Mouse (Mus musculus): Measurements from ENCODE around the gene Slc16a13. TPM values are rescaled to one million over a fixed set of nuclear protein-coding genes. Genes with fewer than 3 reads are reported as not detected.

The Slc16a13 gene
- polyA plus RNA-seq, 1 experiment = 2.7 TPM

DNA sequence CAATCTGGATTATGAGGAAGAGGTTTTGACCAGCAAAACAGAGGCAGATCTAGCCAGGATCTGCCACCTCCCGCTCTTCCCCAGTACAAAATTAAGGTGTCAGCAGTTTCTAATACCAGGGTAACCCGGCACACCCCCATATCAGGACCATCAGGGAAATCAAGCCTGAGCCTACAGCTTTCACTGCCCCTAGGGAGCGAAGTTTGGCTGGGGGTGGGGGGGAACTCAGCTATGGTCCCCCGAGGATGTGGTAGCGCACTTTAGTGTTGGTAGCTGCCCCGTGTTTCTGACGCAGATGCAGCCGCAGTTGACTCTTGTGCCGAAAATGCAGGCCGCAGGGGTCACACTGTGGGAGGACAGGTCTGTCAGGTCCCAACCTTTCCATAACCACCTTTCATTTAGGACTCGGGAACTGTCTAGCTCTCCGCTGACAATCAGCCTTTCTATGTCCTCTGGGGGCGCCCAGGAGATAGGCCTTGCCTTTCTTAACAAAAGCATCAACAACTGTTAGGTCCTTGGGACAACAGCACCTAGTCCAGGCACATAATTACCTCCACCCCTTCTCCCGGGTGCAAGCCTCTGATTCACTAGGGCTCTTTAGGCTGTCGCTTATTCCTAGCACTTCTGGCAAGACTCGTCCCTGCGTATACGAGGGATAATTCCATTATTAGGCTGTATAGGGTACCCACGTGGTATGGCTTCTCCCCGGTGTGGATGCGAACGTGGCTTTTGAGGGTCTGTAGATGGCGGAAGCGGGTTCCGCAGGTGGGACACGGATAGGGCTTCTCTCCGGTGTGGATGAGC lies 5.1 kb upstream of the Slc16a13 start:
- Histone ChIP-seq H3K4me3 (ENCODE audit: insufficient read depth, low read length) (no peak overlapping the region), H3K27ac (ENCODE audit: insufficient read depth, low read length) (no peak overlapping the region), H3K4me1 (ENCODE audit: control insufficient read depth, insufficient read depth, low read length) (no peaks in the 10 kb centered on the region)
- no peak for TF ChIP-seq POLR2A (IDR thresholded peaks at IDR 0.05; ENCODE audit: low read depth, low read length)
- no peak for TF ChIP-seq CTCF (IDR thresholded peaks at IDR 0.05; ENCODE audit: borderline replicate concordance, insufficient read depth, low read length)

DNA sequence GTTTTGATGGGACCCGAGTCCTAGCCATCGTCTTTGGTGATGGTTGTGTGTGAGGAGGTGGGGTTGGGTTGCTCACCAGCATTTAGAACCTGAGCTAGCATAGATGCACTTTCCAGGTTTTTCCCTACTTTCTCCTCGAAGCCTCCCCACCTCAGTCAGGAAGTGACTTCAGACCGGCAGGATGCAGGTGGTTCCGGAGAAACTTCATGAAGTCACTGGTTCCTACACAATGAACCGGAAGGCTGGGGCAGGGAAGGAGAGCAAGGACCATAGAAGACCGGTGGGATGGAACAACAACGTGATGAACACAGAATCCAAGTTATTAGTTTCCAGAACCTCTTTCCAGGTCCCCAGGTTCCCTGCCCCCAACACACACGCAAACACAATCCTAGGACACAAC lies 2.9 kb upstream of the Slc16a13 start:
- no peak for TF ChIP-seq POLR2A (IDR thresholded peaks at IDR 0.05; ENCODE audit: low read depth, low read length)
- TF ChIP-seq CTCF (IDR thresholded peaks at IDR 0.05; ENCODE audit: borderline replicate concordance, insufficient read depth, low read length) = no peak
- H3K27ac ChIP-seq (ENCODE audit: insufficient read depth, low read length) = no peak overlapping the region
- H3K4me1 ChIP-seq (ENCODE audit: control insufficient read depth, insufficient read depth, low read length) = no peaks in the 10 kb centered on the region
- H3K4me3 ChIP-seq (ENCODE audit: insufficient read depth, low read length) = no peak overlapping the region

DNA sequence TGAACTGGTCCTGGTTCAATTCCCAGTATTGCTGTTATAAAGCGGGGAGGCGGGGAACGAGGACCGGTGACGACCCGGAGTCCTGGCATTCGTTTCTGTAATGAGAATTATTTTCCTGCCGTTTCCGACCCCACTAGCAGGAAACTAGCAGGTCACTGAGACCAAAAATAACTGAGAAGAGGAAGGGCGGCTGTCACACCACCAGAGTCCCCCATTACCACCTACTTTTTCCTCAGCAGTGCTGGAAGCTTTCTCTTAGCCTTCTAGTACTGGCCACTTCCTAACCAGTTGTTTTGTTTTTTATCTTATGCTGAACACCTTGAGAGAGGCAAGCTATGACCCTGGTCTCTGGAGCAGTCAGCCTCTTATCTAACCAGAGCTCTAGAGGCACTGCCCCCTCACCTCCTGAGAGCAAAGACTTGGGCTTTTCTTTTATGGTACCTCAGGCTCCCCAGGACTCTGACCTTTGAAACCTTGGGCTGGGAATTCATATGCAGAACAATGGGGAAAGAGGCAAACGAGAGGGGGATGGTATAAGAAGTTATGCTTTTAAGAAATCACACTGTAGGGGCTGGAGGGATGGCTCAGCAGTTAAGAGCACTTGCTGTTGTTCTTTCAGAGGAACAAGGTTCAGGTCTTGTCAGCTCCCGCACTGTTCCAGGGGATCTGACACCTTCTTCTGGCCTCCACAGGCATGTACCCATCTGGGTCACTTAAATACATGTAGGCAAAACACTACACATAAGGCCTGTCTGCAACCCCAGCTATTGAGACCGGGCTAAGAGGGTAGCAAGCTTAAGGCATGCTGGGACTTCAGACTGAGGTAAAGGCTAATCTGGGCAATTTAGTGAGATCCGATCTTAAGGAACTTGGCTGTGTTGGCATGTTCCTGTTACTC lies 988 bp upstream of the Slc16a13 start:
- peak overlapping the region; percentile 60 for H3K4me3 ChIP-seq (ENCODE audit: insufficient read depth, low read length)
- TF ChIP-seq POLR2A (IDR thresholded peaks at IDR 0.05; ENCODE audit: low read depth, low read length) = no peak
- TF ChIP-seq CTCF (IDR thresholded peaks at IDR 0.05; ENCODE audit: borderline replicate concordance, insufficient read depth, low read length) = no peak
- no peak overlapping the region for H3K27ac ChIP-seq (ENCODE audit: insufficient read depth, low read length)
- H3K4me1 ChIP-seq (ENCODE audit: control insufficient read depth, insufficient read depth, low read length) = no peaks in the 10 kb centered on the region

DNA sequence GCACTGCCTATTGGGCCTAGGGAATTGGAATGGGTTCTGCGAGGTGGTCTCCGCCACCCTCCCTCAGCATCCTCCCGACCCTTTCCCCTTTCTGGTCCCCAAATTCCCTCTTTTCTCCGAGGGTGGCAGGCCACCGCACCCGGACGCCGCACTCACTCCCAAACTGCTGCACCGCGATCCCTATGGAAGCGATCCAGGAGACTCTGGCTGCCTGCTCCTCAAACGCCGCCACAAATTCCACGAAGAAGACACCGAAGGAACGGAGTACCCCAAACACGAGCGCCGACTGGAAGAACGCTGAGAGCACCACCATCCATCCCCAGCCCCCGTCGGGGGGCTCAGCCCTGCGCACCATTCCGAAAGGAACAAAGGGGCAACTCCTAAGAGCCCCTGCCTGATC lies 541 bp downstream of the Slc16a13 start:
- TF ChIP-seq CTCF (IDR thresholded peaks at IDR 0.05; ENCODE audit: borderline replicate concordance, insufficient read depth, low read length) (no peak), POLR2A (IDR thresholded peaks at IDR 0.05; ENCODE audit: low read depth, low read length) (no peak)
- H3K27ac ChIP-seq (ENCODE audit: insufficient read depth, low read length) = no peak overlapping the region

DNA sequence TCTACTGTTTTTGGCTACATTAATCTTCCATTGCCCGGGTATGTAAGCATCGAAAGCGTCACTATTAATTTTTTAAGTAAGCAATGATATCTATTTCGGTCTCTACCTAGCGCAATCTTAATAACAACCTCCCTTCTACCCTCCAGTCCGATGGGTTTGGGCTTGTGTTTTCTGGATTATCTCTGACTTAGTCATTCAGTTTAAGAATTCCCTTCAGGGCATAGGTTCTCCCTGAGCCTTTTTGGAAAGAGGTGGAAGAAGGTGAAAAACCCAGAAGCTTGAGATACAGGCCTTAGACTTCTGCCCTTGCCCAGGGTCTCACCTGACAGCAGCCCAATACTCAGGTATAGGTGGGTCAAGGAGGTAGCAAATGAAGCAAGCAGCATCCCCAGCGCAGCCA lies 991 bp downstream of the Slc16a13 start:
- Histone ChIP-seq H3K4me1 (ENCODE audit: control insufficient read depth, insufficient read depth, low read length) (no peaks in the 10 kb centered on the region), H3K27ac (ENCODE audit: insufficient read depth, low read length) (no peak overlapping the region), H3K4me3 (ENCODE audit: insufficient read depth, low read length) (peak overlapping the region; percentile 58)
- TF ChIP-seq CTCF (IDR thresholded peaks at IDR 0.05; ENCODE audit: borderline replicate concordance, insufficient read depth, low read length) (no peak), POLR2A (IDR thresholded peaks at IDR 0.05; ENCODE audit: low read depth, low read length) (no peak)

More for the DNA sequence above, 541 bp downstream of the Slc16a13 start:
- Histone ChIP-seq H3K4me1 (ENCODE audit: control insufficient read depth, insufficient read depth, low read length) (no peaks in the 10 kb centered on the region), H3K4me3 (ENCODE audit: insufficient read depth, low read length) (peak overlapping the region; percentile 58)

DNA sequence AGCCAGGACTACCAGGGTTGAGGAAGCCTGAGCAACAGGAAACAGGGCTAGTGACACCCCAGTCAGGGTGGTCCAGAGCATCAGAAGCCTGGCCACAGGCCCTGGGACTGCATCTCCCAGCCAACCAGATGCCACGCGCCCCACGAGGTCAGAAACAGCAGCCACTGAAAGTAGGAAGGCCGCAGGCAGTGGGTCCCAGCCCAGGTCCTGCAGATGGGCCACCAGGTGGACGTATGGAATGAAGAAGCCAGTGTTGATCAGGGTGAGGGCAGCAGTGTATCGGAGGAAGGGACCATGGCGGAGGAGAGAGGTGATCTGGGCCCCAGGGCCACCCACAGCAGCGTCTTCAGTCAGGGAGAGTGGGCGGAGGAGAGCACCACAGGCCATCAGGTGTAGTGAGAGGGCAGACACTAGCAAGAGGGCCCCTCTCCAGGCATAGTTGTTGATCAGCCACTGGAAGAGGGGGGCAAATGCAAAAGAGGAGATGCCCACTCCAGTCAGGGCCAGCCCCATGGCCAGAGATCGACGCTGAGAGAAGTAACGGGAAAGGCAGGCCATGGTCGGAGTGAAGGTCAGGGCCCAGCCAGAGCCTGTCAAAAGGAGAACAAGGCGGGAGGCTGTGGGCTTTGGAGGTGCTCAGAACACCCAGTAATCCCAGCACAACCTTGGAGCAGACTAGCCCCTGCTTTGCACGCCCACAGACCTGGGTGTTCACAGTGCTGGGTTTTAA lies 2.0 kb downstream of the Slc16a13 start:
- Histone ChIP-seq H3K4me3 (ENCODE audit: insufficient read depth, low read length) (no peak overlapping the region), H3K4me1 (ENCODE audit: control insufficient read depth, insufficient read depth, low read length) (no peaks in the 10 kb centered on the region), H3K27ac (ENCODE audit: insufficient read depth, low read length) (no peak overlapping the region)
- TF ChIP-seq CTCF (IDR thresholded peaks at IDR 0.05; ENCODE audit: borderline replicate concordance, insufficient read depth, low read length) (no peak), POLR2A (IDR thresholded peaks at IDR 0.05; ENCODE audit: low read depth, low read length) (no peak)

DNA sequence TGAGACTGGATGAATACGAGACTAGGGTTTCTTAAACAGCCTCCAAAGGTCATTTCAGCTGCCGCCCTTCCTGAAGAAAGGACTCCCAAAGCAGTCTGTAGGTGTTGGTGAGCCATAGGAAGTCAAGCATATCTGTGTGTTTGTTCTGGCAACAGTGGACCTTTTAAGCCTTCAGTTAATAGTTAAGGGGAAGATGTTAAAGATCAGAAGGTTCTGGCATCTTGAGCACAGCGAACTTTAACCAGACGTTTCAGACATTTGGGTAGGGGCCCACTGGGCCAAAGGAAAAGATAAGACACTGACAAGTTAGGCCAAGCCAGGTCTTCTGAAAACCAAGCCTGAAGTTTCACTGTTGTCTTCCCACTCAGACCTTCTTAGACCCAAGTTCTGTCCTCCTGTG lies 2.8 kb downstream of the Slc16a13 start:
- Histone ChIP-seq H3K4me1 (ENCODE audit: control insufficient read depth, insufficient read depth, low read length) (no peaks in the 10 kb centered on the region), H3K27ac (ENCODE audit: insufficient read depth, low read length) (no peak overlapping the region), H3K4me3 (ENCODE audit: insufficient read depth, low read length) (no peak overlapping the region)
- TF ChIP-seq POLR2A (IDR thresholded peaks at IDR 0.05; ENCODE audit: low read depth, low read length) (no peak), CTCF (IDR thresholded peaks at IDR 0.05; ENCODE audit: borderline replicate concordance, insufficient read depth, low read length) (no peak)

DNA sequence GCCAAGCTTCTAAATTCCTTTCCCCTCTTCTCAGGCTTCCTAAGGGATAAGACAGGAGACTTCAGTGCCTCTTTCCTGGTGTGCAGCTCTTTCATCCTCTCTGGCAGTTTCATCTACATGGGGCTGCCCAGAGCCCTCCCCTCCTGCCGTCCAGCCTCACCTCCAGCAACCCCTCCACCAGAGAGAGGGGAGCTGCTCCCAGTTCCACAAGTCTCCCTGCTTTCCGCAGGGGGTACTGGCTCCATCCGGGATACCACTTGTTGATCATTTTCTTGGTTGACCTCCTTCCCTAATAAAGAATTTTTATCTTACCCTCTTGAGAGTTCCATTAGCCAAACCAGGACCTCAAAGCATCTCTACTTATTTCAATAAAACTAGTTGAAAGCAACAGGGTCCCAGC lies 4.8 kb downstream of the Slc16a13 start:
- H3K4me3 ChIP-seq (ENCODE audit: insufficient read depth, low read length) = no peak overlapping the region
- no peak overlapping the region for H3K27ac ChIP-seq (ENCODE audit: insufficient read depth, low read length)
- no peak for TF ChIP-seq POLR2A (IDR thresholded peaks at IDR 0.05; ENCODE audit: low read depth, low read length)
- TF ChIP-seq CTCF (IDR thresholded peaks at IDR 0.05; ENCODE audit: borderline replicate concordance, insufficient read depth, low read length) = no peak
- H3K4me1 ChIP-seq (ENCODE audit: control insufficient read depth, insufficient read depth, low read length) = no peaks in the 10 kb centered on the region

DNA sequence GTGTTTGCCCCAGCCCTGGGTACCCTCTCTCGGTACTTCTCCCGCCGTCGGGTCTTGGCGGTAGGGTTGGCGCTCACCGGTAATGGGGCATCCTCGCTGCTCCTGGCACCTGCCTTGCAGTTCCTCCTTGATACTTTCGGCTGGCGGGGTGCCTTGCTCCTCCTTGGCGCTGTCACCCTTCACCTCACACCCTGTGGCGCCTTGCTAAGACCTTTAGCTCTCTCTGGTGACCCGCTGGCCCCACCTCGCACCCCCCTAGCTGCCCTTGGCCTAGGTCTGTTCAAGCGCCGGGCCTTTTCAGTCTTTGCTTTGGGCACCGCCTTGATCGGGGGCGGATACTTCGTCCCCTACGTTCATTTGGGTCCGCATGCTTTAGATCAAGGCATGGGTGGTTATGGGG lies 5.6 kb downstream of the Slc16a13 start:
- Histone ChIP-seq H3K27ac (ENCODE audit: insufficient read depth, low read length) (no peak overlapping the region), H3K4me1 (ENCODE audit: control insufficient read depth, insufficient read depth, low read length) (0 out of 2 replicates have a peak, but pooled peaks cover 5% of the 10 kb centered on the region), H3K4me3 (ENCODE audit: insufficient read depth, low read length) (no peak overlapping the region)
- no peak for TF ChIP-seq CTCF (IDR thresholded peaks at IDR 0.05; ENCODE audit: borderline replicate concordance, insufficient read depth, low read length)
- TF ChIP-seq POLR2A (IDR thresholded peaks at IDR 0.05; ENCODE audit: low read depth, low read length) = no peak

All from embryonic fibroblast, embryonic 13.5 days (primary cell).